Mouse (Mus musculus): ENCODE measurements at regions not wholly inside any gene's neighbourhood (a gene's known extent, or its start where the extent isn't known, plus 50 kb on each side); places are given as distances from the start of the nearest gene placed in this dataset.

GRCm38 (mm10) chr19:23087575-23087974 is 53.5 kb upstream of the Klf9 start:
- no peak for DNase-seq
- intact Hi-C loops (cut with DNase I) = no loop called here

- intact Hi-C loops (cut with DNase I) = no loop called here
- DNase-seq = no peak
Measured at GRCm38 (mm10) chr19:23089081-23089480, 51.9 kb upstream of the Klf9 start.

GRCm38 (mm10) chr19:23089761-23090514 is 51.1 kb upstream of the Klf9 start:
- DNase-seq = peak; percentile 31 to 42
- intact Hi-C loops (cut with DNase I) = no loop called here
